In the genomic region with DNA sequence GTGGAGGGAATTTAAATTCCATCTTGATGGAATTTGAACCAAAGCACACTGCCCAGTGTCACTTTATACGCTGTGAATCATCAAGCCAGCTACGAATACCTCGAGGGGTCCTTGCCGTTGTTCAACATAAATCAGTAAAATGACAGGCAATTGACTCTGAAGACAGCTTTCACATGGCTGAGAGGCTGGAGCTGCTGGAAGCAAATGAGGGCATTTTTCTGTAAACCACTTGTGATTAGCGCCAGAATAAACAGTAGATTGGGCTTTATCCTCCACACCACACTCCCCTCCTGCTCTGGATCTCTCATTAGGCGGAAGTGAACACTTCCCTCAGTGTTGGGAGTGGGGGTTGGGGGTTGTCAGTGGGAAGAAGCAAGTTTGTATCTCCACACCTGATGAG, we compare ENCODE assay signal across 13 mouse cellular contexts. TPM values are rescaled to one million over a fixed set of nuclear protein-coding genes. Genes with fewer than 3 reads are reported as not detected.
A peak's percentile ranks its signal among the peaks of the same experiment; 100 is the strongest.
DNase-seq lines count a peak whose midpoint lies in the region; ATAC-seq and TF ChIP-seq lines count a peak whose summit lies in the region.
"Had no signal": no experiment of that assay in that cellular context is flagged by ENCODE, and none has a peak within 500 bp of the region (broad histone marks: within the 10 kb centered on the region; RNA-seq: fewer than 3 reads in every experiment).

No protein-coding gene starts in this region.

- DNase-seq in kidney, postnatal 14 days: peak; percentile 24
- DNase-seq in kidney, adult 18-20 months: no peak
- peak; percentile 92 for DNase-seq in Patski (ENCODE audit: low read depth, low spot score)
- DNase-seq in hindbrain, postnatal 0 days (ENCODE audit: low spot score): no peak
- no peak for DNase-seq in left cerebral cortex, postnatal 4 days
- no peak for DNase-seq in urinary bladder, postnatal 14 days (ENCODE audit: low spot score)
- DNase-seq: B cell, adult 2 months; kidney, adult 8-10 months; lung, adult 2 months; right cerebral cortex, postnatal 4 days had no signal

- H3K27me3 ChIP-seq in forebrain, embryonic 12.5 days: peaks cover 10% of the 10 kb centered on the region; the same call in 1 of the 2 replicates
- H3K27me3 ChIP-seq in forebrain, embryonic 16.5 days (replicated peaks; ENCODE audit: control insufficient read depth, insufficient read depth, low read length): no peaks in the 10 kb centered on the region
- no peaks in the 10 kb centered on the region for H3K27me3 ChIP-seq in Patski
- H3K27me3 ChIP-seq in hindbrain, postnatal 0 days (ENCODE audit: insufficient read depth, low read length): no peaks in the 10 kb centered on the region
- H3K27me3 ChIP-seq: neural tube, embryonic 12.5 days had no signal

- POLR2A ChIA-PET in Patski (lab: Charles Lee): interaction anchor here (0.6 to 2.8 kb wide), 4 partner anchors 12 to 628 kb away, joined by 3 to 16 read pairs (median 4); no protein-coding TSS in a partner anchor

- ATAC-seq in forebrain, embryonic 12.5 days (ENCODE audit: low FRiP score): no peak
- ATAC-seq in forebrain, embryonic 16.5 days: no peak
- peak; percentile 23 for ATAC-seq in Patski
- no peak for ATAC-seq in hindbrain, postnatal 0 days

- in situ Hi-C loops in Patski (cut with MboI; ENCODE audit: low pct_unique_long_range_greater_than_20kb): loop anchor here (10.0 to 25.0 kb wide), 3 partner anchors 148 to 1960 kb away; a partner anchor contains a TSS

- no peak overlapping the region for H3K4me3 ChIP-seq in forebrain, embryonic 12.5 days (replicated peaks)
- no peak overlapping the region for H3K4me3 ChIP-seq in forebrain, embryonic 16.5 days (replicated peaks; ENCODE audit: low read length)
- H3K4me3 ChIP-seq in hindbrain, postnatal 0 days (ENCODE audit: low read length): no peak overlapping the region
- H3K4me3 ChIP-seq: neural tube, embryonic 12.5 days had no signal

- no peaks in the 10 kb centered on the region; the same call in 1 of the 2 replicates for H3K9me3 ChIP-seq in forebrain, embryonic 12.5 days
- H3K9me3 ChIP-seq in forebrain, embryonic 16.5 days (ENCODE audit: control insufficient read depth, low read length): no peaks in the 10 kb centered on the region
- no peaks in the 10 kb centered on the region for H3K9me3 ChIP-seq in hindbrain, postnatal 0 days (ENCODE audit: low read length)
- H3K9me3 ChIP-seq: neural tube, embryonic 12.5 days had no signal

- no peaks in the 10 kb centered on the region for H3K36me3 ChIP-seq in forebrain, embryonic 12.5 days (replicated peaks)
- H3K36me3 ChIP-seq in forebrain, embryonic 16.5 days (ENCODE audit: control insufficient read depth, insufficient read depth): no peaks in the 10 kb centered on the region
- H3K36me3 ChIP-seq in hindbrain, postnatal 0 days (ENCODE audit: insufficient read depth, low read length): no peaks in the 10 kb centered on the region
- H3K36me3 ChIP-seq: neural tube, embryonic 12.5 days had no signal

- no peak overlapping the region for H3K9ac ChIP-seq in forebrain, embryonic 12.5 days
- H3K9ac ChIP-seq in forebrain, embryonic 16.5 days (replicated peaks; ENCODE audit: low read depth, low read length): no peak overlapping the region
- H3K9ac ChIP-seq in hindbrain, postnatal 0 days (replicated peaks; ENCODE audit: low read length): no peak overlapping the region
- H3K9ac ChIP-seq: neural tube, embryonic 12.5 days had no signal

- peak overlapping the region; percentile 21 for H3K27ac ChIP-seq in forebrain, embryonic 12.5 days
- no peak overlapping the region for H3K27ac ChIP-seq in forebrain, embryonic 16.5 days (ENCODE audit: low read length)
- peak overlapping the region; percentile 8; the same call in 1 of the 2 replicates for H3K27ac ChIP-seq in hindbrain, postnatal 0 days
- H3K27ac ChIP-seq: neural tube, embryonic 12.5 days had no signal

- TF ChIP-seq CTCF in Patski (IDR thresholded peaks at IDR 0.05): no peak
- no peak for TF ChIP-seq CTCF in hindbrain, postnatal 0 days (IDR thresholded peaks at IDR 0.05; ENCODE audit: low read depth)

- 24% methylated on average over 6 of the region's 6 CpGs for WGBS in forebrain, embryonic 12.5 days
- 14% methylated on average over 6 of the region's 6 CpGs for WGBS in forebrain, embryonic 16.5 days
- 23% methylated on average over 6 of the region's 6 CpGs for WGBS in hindbrain, postnatal 0 days

- intact Hi-C loops in left cerebral cortex, postnatal 4 days (cut with DNase I): loop anchor here (5.0 kb wide), 1 partner anchor 565 kb away; no protein-coding TSS in a partner anchor

- H3K4me2 ChIP-seq in forebrain, embryonic 12.5 days: no peak overlapping the region
- no peak overlapping the region for H3K4me2 ChIP-seq in forebrain, embryonic 16.5 days (ENCODE audit: low read length)
- no peak overlapping the region for H3K4me2 ChIP-seq in hindbrain, postnatal 0 days (ENCODE audit: low read depth, low read length)
- H3K4me2 ChIP-seq: neural tube, embryonic 12.5 days had no signal

- CTCF ChIA-PET in Patski (lab: Charles Lee): interaction anchor here (0.9 to 7.2 kb wide), 4 partner anchors 10 to 147 kb away, joined by 3 to 63 read pairs (median 14); no protein-coding TSS in a partner anchor

- peaks cover 62% of the 10 kb centered on the region for H3K4me1 ChIP-seq in forebrain, embryonic 12.5 days
- H3K4me1 ChIP-seq in forebrain, embryonic 16.5 days (replicated peaks; ENCODE audit: control insufficient read depth, insufficient read depth, low read length): peaks cover 40% of the 10 kb centered on the region
- peaks cover 23% of the 10 kb centered on the region for H3K4me1 ChIP-seq in hindbrain, postnatal 0 days (ENCODE audit: insufficient read depth, low read length)

RNA-seq across cellular contexts. Expression of a gene that starts 34.3 kb away (rescaled TPM):
- 1.2 and 1.3 TPM in 2 replicates for polyA plus RNA-seq in forebrain, embryonic 12.5 days (2016; fragmentation: Nextera tagmentation; extraction: Ambion mirVana)
- 1.3 and 1.7 TPM in 2 replicates for polyA plus RNA-seq in forebrain, embryonic 16.5 days (2015; fragmentation: Nextera tagmentation; extraction: Ambion mirVana)
- polyA plus RNA-seq in Patski (2021): 0.13 TPM
- total RNA-seq in hindbrain, postnatal 0 days (2014; rRNA removed): 9.3 and 11.3 TPM in 2 replicates
- polyA plus RNA-seq in hindbrain, postnatal 0 days (2015; fragmentation: Nextera tagmentation; extraction: Ambion mirVana): 8.3 and 9.1 TPM in 2 replicates
- total RNA-seq in left cerebral cortex, postnatal 4 days (2021): 1 to 10 TPM; 1.2 to 1.4 TPM

Comparison
In these comparisons a context has a peak if more than half of its experiments do, and no peak if none do; other contexts are left out.
1. DNase-seq: peak in kidney, postnatal 14 days (single experiment) and Patski (single experiment); none in kidney, adult 18-20 months (single experiment), hindbrain, postnatal 0 days (single experiment), left cerebral cortex, postnatal 4 days (single experiment) and urinary bladder, postnatal 14 days (single experiment).